Mouse (Mus musculus) gastrocnemius, postnatal 36 days (tissue): Measurements from ENCODE around the gene Nav2. TPM values are rescaled to one million over a fixed set of nuclear protein-coding genes. Genes with fewer than 3 reads are reported as not detected.

Experiments used
- DNase-seq, 2 experiments: peaks; one replicate each; pipeline ENCODE4 v3.0.0; 2022
- intact Hi-C: fragments of 180-260 bp; cut with DNase I; formaldehyde crosslinking; loops from one replicate; pipeline ENCODE4 v1.15.1; 2025
- total RNA-seq, 2 experiments: library from RNA; stranded (reverse); gene quantifications; 2 replicates each; pipeline ENCODE4 v1.2.3; 2021

The Nav2 gene
- total RNA-seq, 2 experiments from 2014 or later = 21.8 to 23.9 TPM

- DNase-seq = no peak
- intact Hi-C loops = no loop called here
These were observed 428.2 kb downstream of the Nav2 start for GRCm38 (mm10) chr7:49336725-49337124.

- DNase-seq = no peak
- intact Hi-C loops = no loop called here
These were observed 429.2 kb downstream of the Nav2 start for GRCm38 (mm10) chr7:49337710-49338109.

GRCm38 (mm10) chr7:49339953-49340352 lies 431.4 kb downstream of the Nav2 start:
- DNase-seq = no peak
- intact Hi-C loops = loop anchor here (5.0 kb wide), 2 partner anchors 37 to 82 kb away; no protein-coding TSS in a partner anchor

GRCm38 (mm10) chr7:49341151-49341918 lies 432.8 kb downstream of the Nav2 start:
- intact Hi-C loops = loop anchor here (5.0 kb wide), 2 partner anchors 36 to 81 kb away; no protein-coding TSS in a partner anchor

GRCm38 (mm10) chr7:49341919-49342529 lies 433.5 kb downstream of the Nav2 start:
- no peak for DNase-seq
- intact Hi-C loops = loop anchor here (5.0 kb wide), 2 partner anchors 35 to 80 kb away; no protein-coding TSS in a partner anchor

More at GRCm38 (mm10) chr7:49341151-49341918, 432.8 kb downstream of the Nav2 start:
- no peak for DNase-seq

GRCm38 (mm10) chr7:49342556-49343080 lies 434.1 kb downstream of the Nav2 start:
- DNase-seq = no peak
- intact Hi-C loops = loop anchor here (5.0 kb wide), 2 partner anchors 35 to 80 kb away; no protein-coding TSS in a partner anchor

- peak; percentile 47 to 52 for DNase-seq
- intact Hi-C loops = loop anchor here (5.0 kb wide), 2 partner anchors 34 to 79 kb away; no protein-coding TSS in a partner anchor
These were observed 434.6 kb downstream of the Nav2 start for GRCm38 (mm10) chr7:49343081-49343600.

GRCm38 (mm10) chr7:49343752-49344484 lies 435.4 kb downstream of the Nav2 start:
- intact Hi-C loops = loop anchor here (5.0 kb wide), 2 partner anchors 33 to 78 kb away; no protein-coding TSS in a partner anchor
- DNase-seq = no peak

GRCm38 (mm10) chr7:49347338-49348272 lies 439.1 kb downstream of the Nav2 start:
- intact Hi-C loops = no loop called here

GRCm38 (mm10) chr7:49348636-49349035 lies 440.1 kb downstream of the Nav2 start:
- intact Hi-C loops = no loop called here
- no peak for DNase-seq

More at GRCm38 (mm10) chr7:49347338-49348272, 439.1 kb downstream of the Nav2 start:
- DNase-seq = no peak

- intact Hi-C loops = no loop called here
- no peak for DNase-seq
These were observed 441.9 kb downstream of the Nav2 start for GRCm38 (mm10) chr7:49350321-49351007.

- intact Hi-C loops = no loop called here
These were observed 443.2 kb downstream of the Nav2 start for GRCm38 (mm10) chr7:49351596-49352258.

GRCm38 (mm10) chr7:49357441-49358165 lies 449.1 kb downstream of the Nav2 start:
- no peak for DNase-seq
- intact Hi-C loops = no loop called here

More at GRCm38 (mm10) chr7:49351596-49352258, 443.2 kb downstream of the Nav2 start:
- DNase-seq = no peak

- intact Hi-C loops = no loop called here
- DNase-seq = no peak
These were observed 450.6 kb downstream of the Nav2 start for GRCm38 (mm10) chr7:49359120-49359519.

- intact Hi-C loops = loop anchor here (5.0 kb wide), 1 partner anchor 37 kb away; no protein-coding TSS in a partner anchor
These were observed 452.1 kb downstream of the Nav2 start for GRCm38 (mm10) chr7:49360597-49360996.

GRCm38 (mm10) chr7:49361465-49362090 lies 453.1 kb downstream of the Nav2 start:
- intact Hi-C loops = loop anchor here (5.0 kb wide), 1 partner anchor 36 kb away; no protein-coding TSS in a partner anchor
- no peak for DNase-seq

More at GRCm38 (mm10) chr7:49360597-49360996, 452.1 kb downstream of the Nav2 start:
- DNase-seq = no peak
